Mouse (Mus musculus): ENCODE results near the gene Slc38a9. TPM values are rescaled to one million over a fixed set of nuclear protein-coding genes. Genes with fewer than 3 reads are reported as not detected.

Gene Slc38a9
- polyA plus RNA-seq, 1 experiment = 22.4 TPM

DNA sequence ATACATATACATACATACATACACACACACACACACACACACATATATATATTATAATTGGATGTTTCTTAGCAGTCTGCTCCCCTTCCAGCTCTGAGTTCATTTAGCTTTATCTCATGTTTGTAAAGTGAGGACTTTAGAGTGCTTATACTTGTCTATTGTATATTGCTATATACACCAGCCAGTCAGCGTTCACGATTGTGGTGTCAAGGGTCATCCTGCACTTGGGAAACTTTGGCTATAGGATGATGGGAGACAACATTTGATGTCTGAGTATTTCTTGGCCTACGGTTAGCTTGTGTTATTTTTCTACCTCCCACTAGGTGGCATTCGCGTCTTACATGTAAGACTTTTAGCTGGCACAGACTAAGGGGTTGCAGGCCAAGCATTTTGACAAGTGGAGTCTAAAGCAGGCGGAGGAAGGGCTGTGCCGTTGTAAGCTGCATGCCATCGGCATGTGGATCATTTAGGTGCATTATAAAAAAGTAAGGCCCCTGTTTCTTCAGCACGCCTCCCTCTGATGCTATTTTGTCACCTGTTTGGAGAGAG lies 13.4 kb downstream of the Slc38a9 start:
- TF ChIP-seq POLR2A (IDR thresholded peaks at IDR 0.05; ENCODE audit: extremely low read depth, insufficient read depth, low read length) = no peak
- TF ChIP-seq CTCF (IDR thresholded peaks at IDR 0.05; ENCODE audit: extremely low read depth, insufficient read depth, low read length) = peak; percentile 82
- Histone ChIP-seq H3K4me1 (ENCODE audit: control insufficient read depth, insufficient read depth, low read length) (no peaks in the 10 kb centered on the region), H3K4me3 (ENCODE audit: insufficient read depth, low read length) (no peak overlapping the region), H3K27ac (ENCODE audit: insufficient read depth, low read length) (no peak overlapping the region)

DNA sequence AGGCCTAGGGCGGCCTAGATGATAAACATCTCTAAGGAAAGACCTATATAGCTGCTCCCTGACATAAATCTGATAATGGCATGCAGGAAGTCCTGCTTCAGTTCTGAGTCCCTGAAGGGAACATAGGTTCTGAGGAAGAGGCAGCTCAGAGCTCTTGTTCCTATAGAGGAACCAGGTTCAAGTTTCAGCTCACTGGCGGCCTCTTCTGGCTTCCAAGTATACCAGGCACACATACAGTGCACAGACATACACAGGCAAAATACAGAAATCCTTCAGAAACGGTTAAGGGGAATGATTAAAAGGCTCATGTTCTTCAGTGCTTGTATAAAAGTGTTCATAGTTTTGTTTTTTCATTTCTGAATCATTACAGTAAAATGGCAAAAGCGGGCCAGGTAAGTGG lies 17.6 kb downstream of the Slc38a9 start:
- TF ChIP-seq POLR2A (IDR thresholded peaks at IDR 0.05; ENCODE audit: extremely low read depth, insufficient read depth, low read length) = no peak
- TF ChIP-seq CTCF (IDR thresholded peaks at IDR 0.05; ENCODE audit: extremely low read depth, insufficient read depth, low read length) = no peak
- H3K27ac ChIP-seq (ENCODE audit: insufficient read depth, low read length) = no peak overlapping the region
- H3K4me3 ChIP-seq (ENCODE audit: insufficient read depth, low read length) = no peak overlapping the region
- H3K4me1 ChIP-seq (ENCODE audit: control insufficient read depth, insufficient read depth, low read length) = no peaks in the 10 kb centered on the region

DNA sequence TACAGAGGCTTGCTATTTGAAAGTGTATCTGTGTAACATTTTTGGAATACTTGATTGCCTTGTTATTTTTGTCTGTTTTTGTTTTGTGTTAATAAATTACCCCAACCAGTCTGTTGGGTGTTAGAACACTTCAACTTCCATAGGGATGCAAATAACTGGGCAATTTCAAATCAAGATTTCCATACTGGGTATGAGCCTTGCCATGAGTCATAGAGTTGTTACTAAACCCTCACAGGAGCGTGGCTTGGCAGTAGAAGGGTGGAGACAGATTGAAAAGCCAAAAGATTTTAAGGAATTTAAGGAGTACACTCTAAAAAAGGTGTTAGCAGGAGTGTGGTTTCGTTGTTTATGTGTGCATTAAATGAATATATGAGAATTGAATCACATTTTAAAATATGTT lies 22.8 kb downstream of the Slc38a9 start:
- Histone ChIP-seq H3K4me1 (ENCODE audit: control insufficient read depth, insufficient read depth, low read length) (no peaks in the 10 kb centered on the region), H3K4me3 (ENCODE audit: insufficient read depth, low read length) (no peak overlapping the region), H3K27ac (ENCODE audit: insufficient read depth, low read length) (no peak overlapping the region)
- TF ChIP-seq CTCF (IDR thresholded peaks at IDR 0.05; ENCODE audit: extremely low read depth, insufficient read depth, low read length) (no peak), POLR2A (IDR thresholded peaks at IDR 0.05; ENCODE audit: extremely low read depth, insufficient read depth, low read length) (no peak)

DNA sequence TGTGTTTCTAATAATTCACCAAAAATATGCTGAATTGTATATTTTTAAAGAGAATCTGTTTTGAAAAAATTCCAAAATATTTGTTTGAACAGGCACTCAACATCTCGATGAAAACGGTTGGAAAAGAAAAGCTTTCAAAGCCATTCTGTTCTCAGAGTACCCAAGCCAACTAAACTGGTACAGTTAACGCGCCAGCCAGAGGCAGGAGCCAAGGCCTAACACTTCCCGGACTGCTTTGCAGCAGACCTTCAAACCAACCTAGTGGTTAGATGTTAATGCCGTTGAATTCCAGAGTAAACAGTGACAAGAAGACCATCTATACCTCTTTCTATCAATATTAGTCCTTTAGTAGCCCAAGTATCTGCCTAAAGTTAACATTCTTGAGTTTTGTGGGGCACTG lies 23.4 kb downstream of the Slc38a9 start:
- Histone ChIP-seq H3K4me3 (ENCODE audit: insufficient read depth, low read length) (no peak overlapping the region), H3K4me1 (ENCODE audit: control insufficient read depth, insufficient read depth, low read length) (no peaks in the 10 kb centered on the region), H3K27ac (ENCODE audit: insufficient read depth, low read length) (no peak overlapping the region)
- no peak for TF ChIP-seq POLR2A (IDR thresholded peaks at IDR 0.05; ENCODE audit: extremely low read depth, insufficient read depth, low read length)
- no peak for TF ChIP-seq CTCF (IDR thresholded peaks at IDR 0.05; ENCODE audit: extremely low read depth, insufficient read depth, low read length)

DNA sequence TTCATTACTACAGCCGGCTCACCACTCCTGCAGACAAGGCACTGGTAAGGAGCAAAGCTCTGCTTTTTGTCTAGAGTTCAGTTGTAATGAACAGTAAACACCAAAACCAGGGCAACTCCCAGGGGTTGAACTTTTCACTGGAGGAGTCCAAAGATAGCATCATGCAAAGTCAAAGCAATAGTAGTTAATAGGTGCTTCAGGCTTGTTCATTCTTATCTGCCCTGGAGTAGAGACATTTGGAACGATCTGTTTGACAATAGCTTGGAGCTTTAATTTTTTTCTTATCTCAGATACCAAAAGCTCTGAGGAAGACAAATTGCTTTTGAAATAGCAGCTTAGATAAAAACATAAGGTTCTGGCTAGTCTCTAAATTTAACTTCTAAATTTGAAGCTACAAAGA lies 25.6 kb downstream of the Slc38a9 start:
- no peaks in the 10 kb centered on the region for H3K4me1 ChIP-seq (ENCODE audit: control insufficient read depth, insufficient read depth, low read length)
- TF ChIP-seq CTCF (IDR thresholded peaks at IDR 0.05; ENCODE audit: extremely low read depth, insufficient read depth, low read length) (no peak), POLR2A (IDR thresholded peaks at IDR 0.05; ENCODE audit: extremely low read depth, insufficient read depth, low read length) (no peak)
- no peak overlapping the region for H3K27ac ChIP-seq (ENCODE audit: insufficient read depth, low read length)
- no peak overlapping the region for H3K4me3 ChIP-seq (ENCODE audit: insufficient read depth, low read length)

DNA sequence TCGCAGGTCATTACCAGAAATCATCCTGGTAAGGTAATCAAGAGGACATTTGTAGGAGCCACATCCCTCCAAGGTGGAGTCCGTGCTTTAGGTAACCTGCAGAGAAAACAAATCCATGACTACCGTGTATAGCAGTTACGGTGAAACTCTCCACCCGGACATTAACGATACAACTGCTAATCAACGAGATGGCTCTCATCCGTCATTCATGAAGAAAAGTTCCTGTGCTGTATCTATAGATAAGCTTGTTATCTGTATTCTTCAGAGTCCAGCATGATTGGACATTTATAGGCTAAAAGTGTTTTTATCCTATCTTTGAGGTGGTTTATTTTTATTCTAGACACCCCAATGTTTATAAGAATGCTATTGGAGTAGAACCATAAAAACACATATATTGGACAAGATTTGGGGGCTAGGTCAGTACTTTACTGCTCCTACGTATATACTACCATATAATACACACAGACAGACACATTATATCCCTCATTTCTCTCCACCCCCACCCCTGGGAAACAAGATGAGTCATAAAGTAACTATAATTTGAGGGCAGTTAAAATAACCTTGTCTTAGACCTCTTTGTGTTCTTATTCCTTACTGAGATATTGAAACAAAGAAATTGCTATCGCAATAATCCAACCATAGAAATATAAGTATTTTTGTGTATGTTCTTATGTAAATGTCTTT lies 32.5 kb downstream of the Slc38a9 start:
- no peak overlapping the region for H3K27ac ChIP-seq (ENCODE audit: insufficient read depth, low read length)
- no peak overlapping the region for H3K4me3 ChIP-seq (ENCODE audit: insufficient read depth, low read length)
- H3K4me1 ChIP-seq (ENCODE audit: control insufficient read depth, insufficient read depth, low read length) = no peaks in the 10 kb centered on the region
- no peak for TF ChIP-seq POLR2A (IDR thresholded peaks at IDR 0.05; ENCODE audit: extremely low read depth, insufficient read depth, low read length)
- no peak for TF ChIP-seq CTCF (IDR thresholded peaks at IDR 0.05; ENCODE audit: extremely low read depth, insufficient read depth, low read length)

DNA sequence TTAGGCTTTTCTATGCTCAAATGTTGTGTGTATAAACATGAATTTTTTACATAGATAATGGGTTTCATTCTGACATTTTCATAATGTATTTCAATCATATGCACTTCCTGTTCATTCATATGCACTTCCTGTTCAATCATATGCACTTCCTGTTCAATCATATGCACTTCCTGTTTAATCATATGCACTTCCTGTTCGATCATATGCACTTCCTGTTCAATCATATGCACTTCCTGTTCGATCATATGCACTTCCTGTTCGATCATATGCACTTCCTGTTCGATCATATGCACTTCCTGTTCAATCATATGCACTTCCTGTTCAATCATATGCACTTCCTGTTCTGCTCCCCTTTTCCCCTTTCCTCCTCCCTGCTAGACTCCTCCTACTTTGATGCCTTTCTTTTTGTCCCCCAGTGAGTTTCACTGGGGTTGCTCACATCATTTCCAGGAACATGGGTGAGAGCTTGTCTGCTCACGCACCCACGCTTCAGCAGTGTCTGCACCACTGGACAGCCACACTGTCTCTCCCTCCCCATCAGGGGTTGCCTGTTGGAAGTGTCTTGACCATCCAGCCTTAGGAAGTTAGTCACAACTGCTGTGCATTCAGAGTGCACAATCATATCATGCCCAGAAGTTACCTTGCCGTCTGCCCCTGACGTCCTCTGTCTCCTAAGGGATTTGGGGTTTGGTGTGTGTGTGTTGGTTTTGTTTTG lies 35.1 kb downstream of the Slc38a9 start:
- H3K4me1 ChIP-seq (ENCODE audit: control insufficient read depth, insufficient read depth, low read length) = no peaks in the 10 kb centered on the region
- TF ChIP-seq CTCF (IDR thresholded peaks at IDR 0.05; ENCODE audit: extremely low read depth, insufficient read depth, low read length) (no peak), POLR2A (IDR thresholded peaks at IDR 0.05; ENCODE audit: extremely low read depth, insufficient read depth, low read length) (no peak)

DNA sequence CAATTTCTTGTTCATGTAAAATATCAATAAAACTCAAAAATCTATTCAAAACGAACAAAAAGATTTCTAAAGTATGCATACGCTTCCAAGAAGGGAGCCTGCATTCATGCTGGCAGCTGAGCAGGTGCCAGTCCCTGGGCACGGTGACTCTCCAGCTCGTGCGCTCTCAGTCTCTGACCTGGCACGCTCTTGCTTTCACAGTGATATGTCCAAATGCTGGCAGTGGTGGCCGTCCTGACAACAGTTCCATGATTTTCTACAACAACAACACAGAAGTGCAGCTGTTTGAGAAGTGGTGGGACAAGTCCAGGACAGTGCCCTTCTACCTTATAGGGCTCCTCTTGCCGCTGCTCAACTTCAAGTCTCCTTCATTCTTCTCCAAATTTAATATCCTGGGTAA lies 40.7 kb downstream of the Slc38a9 start:
- Histone ChIP-seq H3K4me3 (ENCODE audit: insufficient read depth, low read length) (no peak overlapping the region), H3K27ac (ENCODE audit: insufficient read depth, low read length) (no peak overlapping the region), H3K4me1 (ENCODE audit: control insufficient read depth, insufficient read depth, low read length) (no peaks in the 10 kb centered on the region)
- no peak for TF ChIP-seq CTCF (IDR thresholded peaks at IDR 0.05; ENCODE audit: extremely low read depth, insufficient read depth, low read length)
- TF ChIP-seq POLR2A (IDR thresholded peaks at IDR 0.05; ENCODE audit: extremely low read depth, insufficient read depth, low read length) = no peak

More for the DNA sequence above, 35.1 kb downstream of the Slc38a9 start:
- H3K4me3 ChIP-seq (ENCODE audit: insufficient read depth, low read length) = no peak overlapping the region
- H3K27ac ChIP-seq (ENCODE audit: insufficient read depth, low read length) = no peak overlapping the region

DNA sequence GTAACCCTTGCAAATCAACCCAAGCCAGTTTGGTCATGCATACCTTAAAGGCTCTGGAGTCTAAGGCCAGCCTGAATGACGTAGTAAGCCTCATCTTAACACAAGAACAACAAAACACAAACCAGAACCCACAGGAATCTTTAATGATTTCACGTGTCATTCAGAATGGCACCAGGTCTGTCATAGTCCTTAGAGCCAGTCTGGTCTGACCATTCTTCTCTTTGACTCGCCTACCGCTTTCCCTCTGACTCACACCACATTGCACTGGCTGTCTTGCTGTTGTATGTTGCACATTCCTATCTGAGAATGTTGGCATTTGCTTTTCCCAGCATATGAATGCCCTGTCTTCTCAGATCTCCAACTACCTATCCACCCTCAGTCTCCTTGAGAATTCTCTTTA lies 45.8 kb downstream of the Slc38a9 start:
- no peak overlapping the region for H3K4me3 ChIP-seq (ENCODE audit: insufficient read depth, low read length)
- H3K4me1 ChIP-seq (ENCODE audit: control insufficient read depth, insufficient read depth, low read length) = no peaks in the 10 kb centered on the region
- H3K27ac ChIP-seq (ENCODE audit: insufficient read depth, low read length) = no peak overlapping the region
- no peak for TF ChIP-seq CTCF (IDR thresholded peaks at IDR 0.05; ENCODE audit: extremely low read depth, insufficient read depth, low read length)
- no peak for TF ChIP-seq POLR2A (IDR thresholded peaks at IDR 0.05; ENCODE audit: extremely low read depth, insufficient read depth, low read length)
